Mouse (Mus musculus): Measurements from ENCODE around the gene Zfp1. TPM values are rescaled to one million over a fixed set of nuclear protein-coding genes. Genes with fewer than 3 reads are reported as not detected.
A peak's percentile ranks its signal among the peaks of the same experiment; 100 is the strongest.
"Not testable (repeated sequence)": the region's sequence is repeated elsewhere in the genome, so short reads cannot be mapped to it uniquely, and the experiment has no call there.

The Zfp1 gene
- polyA plus RNA-seq, 1 experiment from 2014 or later, result 20.5 TPM

- Histone ChIP-seq H3K36me3 (ENCODE audit: insufficient read depth, low read length) (no peaks in the 10 kb centered on the region), H3K9ac (replicated peaks; ENCODE audit: low read length) (no peak overlapping the region), H3K4me2 (replicated peaks; ENCODE audit: low read depth, low read length) (no peak overlapping the region), H3K4me1 (ENCODE audit: insufficient read depth, low read length) (peaks cover 10% of the 10 kb centered on the region), H3K27ac (ENCODE audit: low read length) (no peak overlapping the region), H3K9me3 (ENCODE audit: low read length) (no peaks in the 10 kb centered on the region), H3K4me3 (ENCODE audit: low read length) (no peak overlapping the region), H3K27me3 (ENCODE audit: insufficient read depth, low read length) (no peaks in the 10 kb centered on the region)
- no peak for ATAC-seq (ENCODE audit: low FRiP score, low TSS enrichment)
Measured at GRCm38 (mm10) chr8:111638086-111638485, 5.1 kb upstream of the Zfp1 start.

- Histone ChIP-seq H3K36me3 (ENCODE audit: insufficient read depth, low read length) (no peaks in the 10 kb centered on the region), H3K27me3 (ENCODE audit: insufficient read depth, low read length) (no peaks in the 10 kb centered on the region), H3K9ac (replicated peaks; ENCODE audit: low read length) (no peak overlapping the region), H3K4me3 (ENCODE audit: low read length) (no peak overlapping the region), H3K27ac (ENCODE audit: low read length) (no peak overlapping the region), H3K9me3 (ENCODE audit: low read length) (no peaks in the 10 kb centered on the region), H3K4me1 (ENCODE audit: insufficient read depth, low read length) (peaks cover 10% of the 10 kb centered on the region), H3K4me2 (replicated peaks; ENCODE audit: low read depth, low read length) (no peak overlapping the region)
- 91% methylated on average over 2 of the region's 2 CpGs for WGBS
- no peak for ATAC-seq (ENCODE audit: low FRiP score, low TSS enrichment)
Measured at GRCm38 (mm10) chr8:111641064-111641463, 2.1 kb upstream of the Zfp1 start.

- 37% methylated on average over 5 of the region's 5 CpGs for WGBS
- H3K4me2 ChIP-seq (replicated peaks; ENCODE audit: low read depth, low read length), result peak overlapping the region; percentile 67
- peak overlapping the region; percentile 98; the same call in 1 of the 2 replicates for H3K27ac ChIP-seq (ENCODE audit: low read length)
- peak overlapping the region; percentile 90 for H3K4me3 ChIP-seq (ENCODE audit: low read length)
- no peak for ATAC-seq (ENCODE audit: low FRiP score, low TSS enrichment)
- H3K9me3 ChIP-seq (ENCODE audit: low read length), result no peaks in the 10 kb centered on the region
- peak overlapping the region; percentile 98 for H3K9ac ChIP-seq (replicated peaks; ENCODE audit: low read length)
- peaks cover 10% of the 10 kb centered on the region for H3K4me1 ChIP-seq (ENCODE audit: insufficient read depth, low read length)
- no peaks in the 10 kb centered on the region for H3K36me3 ChIP-seq (ENCODE audit: insufficient read depth, low read length)
- H3K27me3 ChIP-seq (ENCODE audit: insufficient read depth, low read length), result no peaks in the 10 kb centered on the region
Measured at GRCm38 (mm10) chr8:111642496-111642895, 705 bp upstream of the Zfp1 start.

- WGBS, result 12% methylated on average over 5 of the region's 5 CpGs
- ATAC-seq (ENCODE audit: low FRiP score, low TSS enrichment), result peak; percentile 18; the same call in 1 of the 2 replicates
- no peaks in the 10 kb centered on the region for H3K27me3 ChIP-seq (ENCODE audit: insufficient read depth, low read length)
Measured at GRCm38 (mm10) chr8:111642939-111643263, 300 bp upstream of the Zfp1 start.

GRCm38 (mm10) chr8:111644286-111645051, 1.3 kb downstream of the Zfp1 start:
- Histone ChIP-seq H3K4me1 (ENCODE audit: insufficient read depth, low read length) (peaks cover 10% of the 10 kb centered on the region), H3K4me2 (replicated peaks; ENCODE audit: low read depth, low read length) (peak overlapping the region; percentile 67), H3K9ac (replicated peaks; ENCODE audit: low read length) (peak overlapping the region; percentile 98), H3K4me3 (ENCODE audit: low read length) (peak overlapping the region; percentile 90), H3K27ac (ENCODE audit: low read length) (peak overlapping the region; percentile 98)
- not testable (repeated sequence) for H3K9me3 ChIP-seq (ENCODE audit: low read length); H3K36me3 ChIP-seq (ENCODE audit: insufficient read depth, low read length); H3K27me3 ChIP-seq (ENCODE audit: insufficient read depth, low read length); ATAC-seq (ENCODE audit: low FRiP score, low TSS enrichment)
- WGBS, result 54% methylated on average over 12 of the region's 12 CpGs

More at GRCm38 (mm10) chr8:111642939-111643263, 300 bp upstream of the Zfp1 start:
- Histone ChIP-seq H3K9me3 (ENCODE audit: low read length) (no peaks in the 10 kb centered on the region), H3K27ac (ENCODE audit: low read length) (peak overlapping the region; percentile 98), H3K9ac (replicated peaks; ENCODE audit: low read length) (peak overlapping the region; percentile 98), H3K4me1 (ENCODE audit: insufficient read depth, low read length) (peaks cover 10% of the 10 kb centered on the region), H3K4me2 (replicated peaks; ENCODE audit: low read depth, low read length) (peak overlapping the region; percentile 67), H3K4me3 (ENCODE audit: low read length) (peak overlapping the region; percentile 90), H3K36me3 (ENCODE audit: insufficient read depth, low read length) (no peaks in the 10 kb centered on the region)

- Histone ChIP-seq H3K4me1 (ENCODE audit: insufficient read depth, low read length) (peaks cover 10% of the 10 kb centered on the region), H3K4me2 (replicated peaks; ENCODE audit: low read depth, low read length) (no peak overlapping the region), H3K27ac (ENCODE audit: low read length) (no peak overlapping the region), H3K9me3 (ENCODE audit: low read length) (no peaks in the 10 kb centered on the region), H3K9ac (replicated peaks; ENCODE audit: low read length) (no peak overlapping the region), H3K36me3 (ENCODE audit: insufficient read depth, low read length) (no peaks in the 10 kb centered on the region), H3K27me3 (ENCODE audit: insufficient read depth, low read length) (no peaks in the 10 kb centered on the region), H3K4me3 (ENCODE audit: low read length) (no peak overlapping the region)
- WGBS, result 94% methylated on average over 8 of the region's 8 CpGs
- no peak for ATAC-seq (ENCODE audit: low FRiP score, low TSS enrichment)
Measured at GRCm38 (mm10) chr8:111645715-111646114, 2.5 kb downstream of the Zfp1 start.

GRCm38 (mm10) chr8:111648834-111649233, 5.6 kb downstream of the Zfp1 start:
- no peaks in the 10 kb centered on the region for H3K27me3 ChIP-seq (ENCODE audit: insufficient read depth, low read length)
- H3K4me2 ChIP-seq (replicated peaks; ENCODE audit: low read depth, low read length), result no peak overlapping the region
- WGBS, result 65% methylated on average over 2 of the region's 2 CpGs
- no peak for ATAC-seq (ENCODE audit: low FRiP score, low TSS enrichment)
- no peaks in the 10 kb centered on the region for H3K36me3 ChIP-seq (ENCODE audit: insufficient read depth, low read length)
- no peak overlapping the region for H3K27ac ChIP-seq (ENCODE audit: low read length)
- H3K4me3 ChIP-seq (ENCODE audit: low read length), result no peak overlapping the region
- no peak overlapping the region for H3K9ac ChIP-seq (replicated peaks; ENCODE audit: low read length)
- H3K9me3 ChIP-seq (ENCODE audit: low read length), result no peaks in the 10 kb centered on the region
- no peaks in the 10 kb centered on the region for H3K4me1 ChIP-seq (ENCODE audit: insufficient read depth, low read length)

GRCm38 (mm10) chr8:111650651-111651050, 7.5 kb downstream of the Zfp1 start:
- H3K36me3 ChIP-seq (ENCODE audit: insufficient read depth, low read length), result 0 out of 2 replicates have a peak, but pooled peaks cover 2% of the 10 kb centered on the region
- H3K9me3 ChIP-seq (ENCODE audit: low read length), result no peaks in the 10 kb centered on the region
- H3K4me3 ChIP-seq (ENCODE audit: low read length), result no peak overlapping the region
- no peak overlapping the region for H3K9ac ChIP-seq (replicated peaks; ENCODE audit: low read length)
- ATAC-seq (ENCODE audit: low FRiP score, low TSS enrichment), result no peak
- H3K27me3 ChIP-seq (ENCODE audit: insufficient read depth, low read length), result no peaks in the 10 kb centered on the region
- no peaks in the 10 kb centered on the region for H3K4me1 ChIP-seq (ENCODE audit: insufficient read depth, low read length)
- no peak overlapping the region for H3K27ac ChIP-seq (ENCODE audit: low read length)
- 94% methylated on average over 3 of the region's 3 CpGs for WGBS
- no peak overlapping the region for H3K4me2 ChIP-seq (replicated peaks; ENCODE audit: low read depth, low read length)

GRCm38 (mm10) chr8:111653524-111653923, 10.3 kb downstream of the Zfp1 start:
- no peak overlapping the region for H3K4me2 ChIP-seq (replicated peaks; ENCODE audit: low read depth, low read length)
- no peak overlapping the region for H3K27ac ChIP-seq (ENCODE audit: low read length)
- H3K9ac ChIP-seq (replicated peaks; ENCODE audit: low read length), result no peak overlapping the region
- H3K4me1 ChIP-seq (ENCODE audit: insufficient read depth, low read length), result peaks cover 7% of the 10 kb centered on the region
- no peaks in the 10 kb centered on the region for H3K27me3 ChIP-seq (ENCODE audit: insufficient read depth, low read length)
- no peak overlapping the region for H3K4me3 ChIP-seq (ENCODE audit: low read length)
- H3K9me3 ChIP-seq (ENCODE audit: low read length), result no peaks in the 10 kb centered on the region
- 0 out of 2 replicates have a peak, but pooled peaks cover 2% of the 10 kb centered on the region for H3K36me3 ChIP-seq (ENCODE audit: insufficient read depth, low read length)
- 84% methylated on average over 2 of the region's 2 CpGs for WGBS
- ATAC-seq (ENCODE audit: low FRiP score, low TSS enrichment), result no peak

DNA sequence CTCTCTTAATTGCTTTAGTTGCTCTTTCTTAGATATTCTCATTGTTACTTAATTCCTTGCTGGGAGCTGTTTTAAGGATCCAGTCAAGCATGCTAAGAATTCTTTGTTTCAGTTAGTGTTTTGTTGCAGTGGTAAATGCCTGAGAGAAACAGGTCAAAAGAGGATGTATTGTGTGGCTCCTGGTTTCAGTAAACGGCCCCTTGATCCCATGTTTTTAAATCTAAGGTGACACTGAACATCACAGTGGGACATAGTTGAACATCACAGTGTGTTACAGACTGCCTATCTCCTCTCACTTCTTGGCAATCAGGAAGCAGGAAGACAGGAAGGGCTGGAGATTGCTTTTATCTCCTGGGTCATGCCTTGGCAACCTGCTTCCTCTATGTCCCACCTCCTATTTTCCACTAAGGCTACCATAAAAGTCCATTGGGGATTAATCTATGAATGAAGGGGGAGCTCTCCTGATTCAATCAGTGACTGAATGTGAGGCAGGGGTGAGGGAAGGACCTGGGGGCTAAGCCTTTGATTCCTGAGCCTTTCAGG, 14.2 kb downstream of the Zfp1 start:
- 0 out of 2 replicates have a peak, but pooled peaks cover 2% of the 10 kb centered on the region for H3K36me3 ChIP-seq (ENCODE audit: insufficient read depth, low read length)
- 48% methylated on average over 1 of the region's 1 CpGs for WGBS
- no peak overlapping the region for H3K4me2 ChIP-seq (replicated peaks; ENCODE audit: low read depth, low read length)
- ATAC-seq (ENCODE audit: low FRiP score, low TSS enrichment), result no peak
- no peaks in the 10 kb centered on the region for H3K9me3 ChIP-seq (ENCODE audit: low read length)
- H3K4me1 ChIP-seq (ENCODE audit: insufficient read depth, low read length), result peaks cover 7% of the 10 kb centered on the region
- H3K27ac ChIP-seq (ENCODE audit: low read length), result no peak overlapping the region
- H3K27me3 ChIP-seq (ENCODE audit: insufficient read depth, low read length), result no peaks in the 10 kb centered on the region
- H3K4me3 ChIP-seq (ENCODE audit: low read length), result no peak overlapping the region
- H3K9ac ChIP-seq (replicated peaks; ENCODE audit: low read length), result no peak overlapping the region

Data from kidney, embryonic 16.5 days (tissue).